Mouse (Mus musculus) T-helper 1 cell (primary cell): ENCODE data around the gene Arhgap22.

ENCODE experiments used
- in situ Hi-C: fragments of 300-600 bp; cut with MboI, MseI; formaldehyde crosslinking; loops from one replicate; pipeline ENCODE4 v1.15.1; 2025; ENCODE audit warnings: high pct_unique_total_duplicates

The Arhgap22 gene

GRCm38 (mm10) chr14:33330986-33331385 is 117.2 kb downstream of the Arhgap22 start:
- in situ Hi-C loops: no loop called here

- in situ Hi-C loops: no loop called here
Observed at GRCm38 (mm10) chr14:33331627-33332026, 117.8 kb downstream of the Arhgap22 start.

- in situ Hi-C loops: no loop called here
Observed at GRCm38 (mm10) chr14:33333833-33334232, 120.0 kb downstream of the Arhgap22 start.

- in situ Hi-C loops: no loop called here
Observed at GRCm38 (mm10) chr14:33334402-33334801, 120.6 kb downstream of the Arhgap22 start.

- in situ Hi-C loops: loop anchor here (5.0 kb wide), 1 partner anchor 107 kb away; no protein-coding TSS in a partner anchor
Observed at GRCm38 (mm10) chr14:33335733-33336132, 121.9 kb downstream of the Arhgap22 start.

GRCm38 (mm10) chr14:33338684-33339083 is 124.9 kb downstream of the Arhgap22 start:
- in situ Hi-C loops: loop anchor here (5.0 kb wide), 1 partner anchor 104 kb away; no protein-coding TSS in a partner anchor

- in situ Hi-C loops: no loop called here
Observed at GRCm38 (mm10) chr14:33343131-33343725, 129.4 kb downstream of the Arhgap22 start.

- in situ Hi-C loops: no loop called here
Observed at GRCm38 (mm10) chr14:33346546-33346945, 132.7 kb downstream of the Arhgap22 start.

GRCm38 (mm10) chr14:33347738-33348137 is 133.9 kb downstream of the Arhgap22 start:
- in situ Hi-C loops: no loop called here

- in situ Hi-C loops: no loop called here
Observed at GRCm38 (mm10) chr14:33348146-33348545, 134.3 kb downstream of the Arhgap22 start.

GRCm38 (mm10) chr14:33351019-33351418 is 137.2 kb downstream of the Arhgap22 start:
- in situ Hi-C loops: no loop called here

GRCm38 (mm10) chr14:33351984-33352722 is 138.3 kb downstream of the Arhgap22 start:
- in situ Hi-C loops: no loop called here

- in situ Hi-C loops: no loop called here
Observed at GRCm38 (mm10) chr14:33352890-33353289, 139.1 kb downstream of the Arhgap22 start.

- in situ Hi-C loops: no loop called here
Observed at GRCm38 (mm10) chr14:33355276-33355675, 141.4 kb downstream of the Arhgap22 start.

- in situ Hi-C loops: no loop called here
Observed at GRCm38 (mm10) chr14:33357600-33358368, 144.0 kb downstream of the Arhgap22 start.

GRCm38 (mm10) chr14:33358891-33359290 is 145.1 kb downstream of the Arhgap22 start:
- in situ Hi-C loops: no loop called here

GRCm38 (mm10) chr14:33361546-33361945 is 147.7 kb downstream of the Arhgap22 start:
- in situ Hi-C loops: no loop called here

GRCm38 (mm10) chr14:33362122-33362521 is 148.3 kb downstream of the Arhgap22 start:
- in situ Hi-C loops: no loop called here

- in situ Hi-C loops: no loop called here
Observed at GRCm38 (mm10) chr14:33362807-33363206, 149.0 kb downstream of the Arhgap22 start.

- in situ Hi-C loops: no loop called here
Observed at GRCm38 (mm10) chr14:33363611-33364010, 149.8 kb downstream of the Arhgap22 start.

- in situ Hi-C loops: no loop called here
Observed at GRCm38 (mm10) chr14:33364061-33364460, 150.2 kb downstream of the Arhgap22 start.
